ENCODE assay signal across 12 mouse cellular contexts in the genomic region with DNA sequence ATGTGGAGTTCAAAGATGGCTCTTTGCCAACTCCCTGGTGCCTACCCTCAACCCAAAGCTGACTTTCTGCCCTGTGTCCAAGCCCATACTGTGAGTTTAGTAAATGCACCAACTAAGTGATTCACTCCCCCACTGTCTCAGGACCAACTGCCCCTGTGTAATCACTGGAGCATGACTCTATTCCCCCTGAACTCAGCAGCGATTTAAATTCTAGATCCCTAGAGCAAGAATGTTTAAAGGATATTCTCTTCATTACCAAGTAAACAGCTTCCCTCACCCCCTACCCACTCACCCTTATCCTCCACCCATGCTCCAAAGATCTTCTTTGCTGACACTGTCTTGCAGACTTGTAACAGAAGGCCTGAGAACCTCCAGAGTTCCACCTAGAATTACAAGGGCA.
"Had no signal": no experiment of that assay in that cellular context is flagged by ENCODE, and none has a peak within 500 bp of the region (broad histone marks: within the 10 kb centered on the region; RNA-seq: fewer than 3 reads in every experiment).

No protein-coding gene starts in this region.

- H3K36me3 ChIP-seq: limb, embryonic 13.5 days; neural tube, embryonic 15.5 days had no signal

- H3K27ac ChIP-seq: limb, embryonic 13.5 days; liver, embryonic 14.5 days; neural tube, embryonic 15.5 days had no signal

- H3K4me1 ChIP-seq: limb, embryonic 13.5 days had no signal

- H3K9me3 ChIP-seq: limb, embryonic 13.5 days; neural tube, embryonic 15.5 days had no signal

- DNase-seq: kidney, adult 2 months; left cerebral cortex, postnatal 4 days; lung, adult 18-20 months; right cerebral cortex, adult 18-20 months; right cerebral cortex, postnatal 25 days; thymus, adult 18-20 months; thymus, postnatal 14 days had no signal

- H3K9ac ChIP-seq: limb, embryonic 13.5 days; liver, embryonic 14.5 days; neural tube, embryonic 15.5 days had no signal

- H3K4me2 ChIP-seq: limb, embryonic 13.5 days; neural tube, embryonic 15.5 days had no signal

- H3K27me3 ChIP-seq: limb, embryonic 13.5 days; neural tube, embryonic 15.5 days had no signal

- H3K4me3 ChIP-seq: limb, embryonic 13.5 days; myocyte; neural tube, embryonic 15.5 days had no signal

- ATAC-seq: intestine, embryonic 16.5 days had no signal
